Mouse (Mus musculus) forebrain, embryonic 15.5 days (tissue): ENCODE measurements around the gene Cacna1e. TPM values are rescaled to one million over a fixed set of nuclear protein-coding genes. Genes with fewer than 3 reads are reported as not detected.

Source experiments
- ATAC-seq: fragments of 200-750 bp; cut with Nextera tagmentation; replicated peaks from 2 replicates; pipeline ENCODE4 v1.8.0; 2017; ENCODE audit warnings: mild to moderate bottlenecking, moderate TSS enrichment, moderate library complexity
- H3K27ac ChIP-seq: fragments of 300-500 bp; sonication (generic); replicated peaks from 2 replicates; pipeline ENCODE4 v1.5.1; 2015; ENCODE audit warnings: mild to moderate bottlenecking, inconsistent platforms
- H3K27me3 ChIP-seq: fragments of 300-500 bp; sonication (generic); 2 replicates; pipeline ENCODE4 v1.6.1; 2015; ENCODE audit warnings: inconsistent platforms
- H3K36me3 ChIP-seq: fragments of 300-500 bp; sonication (generic); 2 replicates; pipeline ENCODE4 v1.6.1; 2015; ENCODE audit warnings: mild to moderate bottlenecking, inconsistent platforms
- H3K4me1 ChIP-seq: fragments of 300-500 bp; sonication (generic); 2 replicates; pipeline ENCODE4 v1.6.1; 2015; ENCODE audit warnings: inconsistent platforms
- H3K4me2 ChIP-seq: fragments of 300-500 bp; sonication (generic); replicated peaks from 2 replicates; pipeline ENCODE4 v1.6.1; 2015; ENCODE audit warnings: mild to moderate bottlenecking, inconsistent platforms
- H3K4me3 ChIP-seq: fragments of 300-500 bp; sonication (generic); 2 replicates; pipeline ENCODE4 v1.5.1; 2015; ENCODE audit warnings: mild to moderate bottlenecking, inconsistent platforms
- H3K9ac ChIP-seq: fragments of 300-500 bp; sonication (generic); replicated peaks from 2 replicates; pipeline ENCODE4 v1.6.1; 2015; ENCODE audit warnings: mild to moderate bottlenecking, inconsistent platforms
- H3K9me3 ChIP-seq: fragments of 300-500 bp; sonication (generic); 2 replicates; pipeline ENCODE4 v1.6.1; 2016; ENCODE audit warnings: inconsistent platforms
- WGBS: fragments of 180-500 bp; shearing (Covaris S2); methylation state at CpG from one replicate; pipeline ENCODE4 v1.1.7; 2015; ENCODE audit warnings: mixed read lengths; 5-methylcytosine and 5-hydroxymethylcytosine counted together
- polyA plus RNA-seq: library from polyadenylated mRNA; unstranded; fragments of >200 nt; fragmentation: Nextera tagmentation; extraction: Ambion mirVana; gene quantifications from 2 replicates; pipeline ENCODE4 v1.2.1, GENCODE M21; 2015

The Cacna1e gene
- polyA plus RNA-seq, 1 experiment from 2014 or later = 13.1 TPM

DNA sequence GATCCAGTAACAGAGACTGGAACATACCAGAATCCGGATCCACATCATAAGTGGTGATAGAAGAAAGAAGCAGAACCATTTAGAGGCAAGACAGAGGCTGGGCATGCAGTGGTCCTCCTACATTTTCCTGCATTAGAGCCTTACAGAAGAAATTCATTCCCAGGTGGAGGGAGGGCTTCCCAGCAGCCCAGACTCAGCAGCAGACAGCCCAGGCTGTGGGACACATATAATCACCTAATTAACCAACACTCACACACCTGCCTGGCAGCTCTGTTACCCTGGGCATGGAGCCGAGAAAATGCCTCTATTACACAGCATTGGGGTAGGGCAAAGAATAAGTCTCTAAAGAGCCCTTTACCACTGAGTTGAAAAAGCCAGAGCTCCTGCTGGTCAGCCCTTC, 304.4 kb downstream of the Cacna1e start:
- Histone ChIP-seq H3K27ac (no peak overlapping the region), H3K4me2 (no peak overlapping the region), H3K9ac (no peak overlapping the region), H3K4me1 (no peaks in the 10 kb centered on the region), H3K36me3 (no peaks in the 10 kb centered on the region), H3K27me3 (no peaks in the 10 kb centered on the region), H3K4me3 (no peak overlapping the region), H3K9me3 (no peaks in the 10 kb centered on the region)
- 71% methylated on average over 2 of the region's 2 CpGs for WGBS
- ATAC-seq = no peak

DNA sequence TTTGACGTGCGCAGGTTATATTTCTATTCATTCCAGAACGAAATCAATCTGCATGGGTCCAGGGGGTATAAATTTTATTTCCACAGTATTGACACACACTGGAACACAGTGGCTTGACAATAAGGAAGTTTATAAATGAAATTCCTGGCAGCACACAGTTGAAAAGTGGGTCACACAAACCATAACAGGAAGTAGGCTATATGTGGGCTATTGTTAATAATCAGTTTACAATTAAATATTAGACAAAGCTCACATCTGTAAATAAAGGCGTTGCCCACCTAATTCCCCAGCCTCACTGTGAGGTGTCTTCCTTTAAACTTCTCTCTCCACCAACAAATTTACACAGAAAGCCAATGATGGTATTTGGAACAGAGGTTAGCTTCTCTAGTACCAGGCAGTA, 305.6 kb downstream of the Cacna1e start:
- Histone ChIP-seq H3K4me3 (no peak overlapping the region), H3K4me1 (no peaks in the 10 kb centered on the region), H3K27me3 (no peaks in the 10 kb centered on the region), H3K9me3 (no peaks in the 10 kb centered on the region), H3K4me2 (no peak overlapping the region), H3K9ac (no peak overlapping the region), H3K36me3 (no peaks in the 10 kb centered on the region), H3K27ac (no peak overlapping the region)
- WGBS = 88% methylated on average over 4 of the region's 4 CpGs
- no peak for ATAC-seq

DNA sequence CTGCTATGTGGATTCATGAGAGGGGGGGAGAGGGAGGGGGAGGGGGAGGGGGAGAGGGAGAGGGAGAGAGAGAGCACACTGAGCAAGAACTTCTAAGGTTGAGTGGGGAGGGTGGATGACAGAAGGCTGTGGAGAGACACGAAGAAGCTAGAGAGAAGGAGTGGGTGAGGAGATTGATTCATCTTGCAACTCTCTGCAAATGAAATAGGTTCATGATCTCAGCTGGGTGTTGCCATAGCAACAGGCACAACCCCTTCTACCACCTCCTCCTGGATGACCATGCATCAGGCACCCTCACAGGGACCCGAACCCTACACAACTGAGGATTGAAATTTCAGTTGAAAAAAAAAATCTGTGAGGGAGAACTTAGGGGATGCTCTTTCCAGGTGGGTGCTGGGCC, 307.9 kb downstream of the Cacna1e start:
- Histone ChIP-seq H3K9ac (no peak overlapping the region), H3K27ac (no peak overlapping the region), H3K4me2 (no peak overlapping the region), H3K36me3 (no peaks in the 10 kb centered on the region), H3K4me3 (no peak overlapping the region), H3K9me3 (no peaks in the 10 kb centered on the region), H3K27me3 (no peaks in the 10 kb centered on the region), H3K4me1 (no peaks in the 10 kb centered on the region)
- WGBS = 65% methylated on average over 2 of the region's 2 CpGs
- ATAC-seq = no peak

DNA sequence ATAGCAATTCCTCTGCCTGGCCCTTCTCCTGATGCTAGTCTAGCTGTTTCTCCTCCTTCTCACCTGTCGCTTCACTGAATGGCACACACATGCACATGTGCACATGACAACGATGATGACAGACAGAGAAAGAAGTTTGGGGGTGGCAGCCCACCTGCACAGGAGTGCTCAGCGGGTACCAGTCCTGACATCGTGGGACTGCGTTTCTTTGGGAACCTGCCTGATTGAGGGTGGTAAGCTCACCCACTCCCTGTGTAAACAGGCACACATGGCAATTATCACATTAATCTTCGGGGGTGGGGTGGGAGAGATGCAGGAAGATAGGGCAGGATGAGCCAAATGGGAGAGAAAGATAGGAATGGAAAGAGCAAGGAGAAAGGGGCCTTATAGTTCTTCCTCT, 318.3 kb downstream of the Cacna1e start:
- H3K4me1 ChIP-seq = no peaks in the 10 kb centered on the region
- no peaks in the 10 kb centered on the region for H3K36me3 ChIP-seq
- no peak overlapping the region for H3K4me3 ChIP-seq
- ATAC-seq = no peak
- WGBS = 90% methylated on average over 6 of the region's 6 CpGs
- no peak overlapping the region for H3K4me2 ChIP-seq
- H3K9me3 ChIP-seq = no peaks in the 10 kb centered on the region
- H3K27ac ChIP-seq = no peak overlapping the region
- no peak overlapping the region for H3K9ac ChIP-seq
- H3K27me3 ChIP-seq = no peaks in the 10 kb centered on the region

GRCm38 (mm10) chr1:154555811-154556210, 328.5 kb downstream of the Cacna1e start:
- Histone ChIP-seq H3K9me3 (no peaks in the 10 kb centered on the region), H3K4me3 (no peak overlapping the region), H3K36me3 (no peaks in the 10 kb centered on the region), H3K9ac (no peak overlapping the region), H3K27ac (0 out of 2 replicates have a peak overlapping the region, but pooled peaks have one; percentile 1), H3K4me1 (peaks cover 7% of the 10 kb centered on the region; the same call in 1 of the 2 replicates), H3K4me2 (no peak overlapping the region), H3K27me3 (no peaks in the 10 kb centered on the region)
- ATAC-seq = no peak; the same call in 1 of the 2 replicates
- WGBS = 52% methylated on average over 1 of the region's 1 CpGs

DNA sequence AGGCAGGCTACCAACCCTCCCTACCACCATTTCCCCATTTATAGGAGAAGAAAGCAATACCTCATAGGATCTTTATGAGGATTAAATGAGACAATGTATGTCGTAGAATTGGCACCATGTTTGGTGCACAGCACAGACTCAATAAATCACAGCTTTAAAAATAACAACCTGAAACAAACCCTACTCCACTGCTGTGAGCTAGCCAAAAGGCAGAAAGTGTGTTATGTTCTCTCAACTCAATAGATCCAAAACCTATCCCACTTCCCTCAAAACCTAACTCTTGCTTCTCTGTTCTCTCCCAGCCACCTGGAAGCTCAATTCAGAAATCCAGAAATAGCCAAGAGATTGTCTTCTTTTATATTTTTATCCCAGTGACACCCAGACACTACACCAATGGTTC, 331.2 kb downstream of the Cacna1e start:
- Histone ChIP-seq H3K36me3 (no peaks in the 10 kb centered on the region), H3K4me2 (no peak overlapping the region), H3K27me3 (no peaks in the 10 kb centered on the region), H3K9me3 (no peaks in the 10 kb centered on the region), H3K4me1 (peaks cover 7% of the 10 kb centered on the region; the same call in 1 of the 2 replicates), H3K9ac (no peak overlapping the region), H3K4me3 (no peak overlapping the region), H3K27ac (no peak overlapping the region)
- WGBS = 87% methylated on average over 1 of the region's 1 CpGs
- ATAC-seq = no peak

- H3K27ac ChIP-seq = no peak overlapping the region
- no peak overlapping the region for H3K9ac ChIP-seq
- H3K9me3 ChIP-seq = no peaks in the 10 kb centered on the region
- no peak for ATAC-seq
- peaks cover 9% of the 10 kb centered on the region for H3K4me1 ChIP-seq
- no peaks in the 10 kb centered on the region for H3K36me3 ChIP-seq
- no peak overlapping the region for H3K4me3 ChIP-seq
- no peaks in the 10 kb centered on the region for H3K27me3 ChIP-seq
- H3K4me2 ChIP-seq = no peak overlapping the region
Measured at GRCm38 (mm10) chr1:154537445-154537844, 346.9 kb downstream of the Cacna1e start.

GRCm38 (mm10) chr1:154536763-154537162, 347.5 kb downstream of the Cacna1e start:
- H3K27me3 ChIP-seq = no peaks in the 10 kb centered on the region
- ATAC-seq = no peak
- no peaks in the 10 kb centered on the region for H3K9me3 ChIP-seq
- no peak overlapping the region for H3K9ac ChIP-seq
- H3K4me1 ChIP-seq = peaks cover 9% of the 10 kb centered on the region
- H3K36me3 ChIP-seq = no peaks in the 10 kb centered on the region
- no peak overlapping the region for H3K27ac ChIP-seq
- no peak overlapping the region for H3K4me2 ChIP-seq
- H3K4me3 ChIP-seq = no peak overlapping the region
- WGBS = 86% methylated on average over 2 of the region's 2 CpGs

DNA sequence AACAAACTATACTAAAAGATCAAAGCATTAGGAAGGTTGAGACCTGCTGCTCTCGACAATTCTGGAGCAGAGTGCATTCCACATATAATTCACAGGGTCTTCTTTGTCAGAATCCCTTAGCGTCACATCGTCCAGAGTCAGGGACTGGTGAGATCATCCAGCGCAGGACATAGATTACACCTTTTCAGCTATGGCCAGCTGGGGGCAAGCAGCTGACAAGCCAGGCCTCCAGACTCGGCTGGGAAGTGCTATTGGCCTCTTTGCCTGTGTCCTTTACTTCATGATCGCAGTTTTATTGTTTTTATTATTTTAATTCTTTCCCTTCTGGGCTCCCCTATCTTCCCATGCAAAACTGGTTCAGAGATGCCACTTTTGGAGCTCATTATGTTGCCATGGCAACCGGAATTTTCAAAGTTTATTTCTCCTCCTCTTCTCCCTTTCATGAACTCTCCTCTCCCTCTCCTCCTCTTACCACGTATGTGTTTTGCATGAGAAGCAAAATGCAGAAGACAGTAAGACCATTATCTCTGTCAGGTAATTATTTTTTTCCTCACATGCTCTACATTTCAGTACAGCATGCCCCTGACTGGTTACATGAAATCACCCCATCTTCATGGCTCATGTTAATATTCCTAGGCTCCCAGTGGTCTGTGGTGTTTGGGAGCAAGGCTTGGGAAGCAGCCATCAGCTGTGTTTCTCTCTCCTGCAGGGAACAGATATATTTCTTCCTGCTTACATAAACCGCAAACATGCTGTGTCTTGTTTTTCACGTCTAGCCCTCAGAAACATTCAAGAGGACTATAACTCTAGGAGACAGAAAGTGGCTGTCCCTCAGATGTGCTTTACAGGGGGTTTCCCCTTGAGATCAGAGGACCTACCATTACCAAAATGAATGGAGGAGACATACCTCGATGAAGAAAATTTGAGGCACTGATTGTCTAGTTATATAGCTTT, 351.0 kb downstream of the Cacna1e start:
- Histone ChIP-seq H3K4me2 (no peak overlapping the region), H3K27me3 (no peaks in the 10 kb centered on the region), H3K27ac (no peak overlapping the region), H3K4me1 (peaks cover 9% of the 10 kb centered on the region), H3K36me3 (no peaks in the 10 kb centered on the region), H3K9me3 (no peaks in the 10 kb centered on the region), H3K4me3 (no peak overlapping the region), H3K9ac (no peak overlapping the region)
- 46% methylated on average over 11 of the region's 11 CpGs for WGBS
- peak; percentile 51; the same call in 1 of the 2 replicates for ATAC-seq

GRCm38 (mm10) chr1:154529666-154530065, 354.6 kb downstream of the Cacna1e start:
- Histone ChIP-seq H3K4me1 (peaks cover 9% of the 10 kb centered on the region), H3K4me3 (no peak overlapping the region), H3K27me3 (no peaks in the 10 kb centered on the region), H3K9me3 (no peaks in the 10 kb centered on the region), H3K4me2 (no peak overlapping the region), H3K36me3 (no peaks in the 10 kb centered on the region), H3K9ac (no peak overlapping the region), H3K27ac (no peak overlapping the region)
- WGBS = 98% methylated on average over 4 of the region's 4 CpGs
- ATAC-seq = no peak

DNA sequence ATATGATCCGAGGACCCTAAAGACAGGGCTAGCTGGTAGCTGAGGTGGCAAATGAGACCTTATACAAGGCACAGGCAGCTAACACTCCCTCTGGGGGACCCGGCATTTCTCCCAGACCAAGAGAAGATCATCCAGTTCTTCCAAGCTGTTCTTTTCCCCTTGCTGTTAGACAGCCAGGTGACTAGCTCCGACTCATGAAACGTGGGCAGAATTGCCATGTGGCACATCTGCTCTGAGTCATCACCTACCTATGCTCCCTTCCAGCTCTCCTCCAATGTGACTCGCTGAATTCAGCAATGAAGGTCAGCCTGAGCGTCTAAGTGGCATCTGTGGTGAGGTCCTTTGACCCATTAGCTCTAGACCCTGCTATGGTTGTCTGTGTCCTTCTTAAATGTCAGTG, 355.5 kb downstream of the Cacna1e start:
- 90% methylated on average over 6 of the region's 6 CpGs for WGBS
- Histone ChIP-seq H3K4me1 (peaks cover 9% of the 10 kb centered on the region), H3K9me3 (no peaks in the 10 kb centered on the region), H3K36me3 (no peaks in the 10 kb centered on the region), H3K4me2 (no peak overlapping the region), H3K27ac (no peak overlapping the region), H3K4me3 (no peak overlapping the region), H3K27me3 (no peaks in the 10 kb centered on the region), H3K9ac (no peak overlapping the region)
- no peak for ATAC-seq

GRCm38 (mm10) chr1:154520715-154521114, 363.6 kb downstream of the Cacna1e start:
- no peaks in the 10 kb centered on the region for H3K27me3 ChIP-seq
- no peak overlapping the region for H3K4me3 ChIP-seq
- H3K9ac ChIP-seq = no peak overlapping the region
- no peaks in the 10 kb centered on the region for H3K9me3 ChIP-seq
- H3K4me1 ChIP-seq = peaks cover 3% of the 10 kb centered on the region; the same call in 1 of the 2 replicates
- ATAC-seq = 0 out of 2 replicates have a peak, but pooled peaks have one; percentile 46
- 79% methylated on average over 2 of the region's 2 CpGs for WGBS
- H3K27ac ChIP-seq = no peak overlapping the region
- H3K36me3 ChIP-seq = no peaks in the 10 kb centered on the region
- H3K4me2 ChIP-seq = no peak overlapping the region
